Mouse (Mus musculus) lung, embryonic 16.5 days (tissue): ENCODE measurements around the gene Cd274. TPM values are rescaled to one million over a fixed set of nuclear protein-coding genes. Genes with fewer than 3 reads are reported as not detected.

Experiments
- ATAC-seq: fragments of 200-750 bp; cut with Nextera tagmentation; 2 replicates; pipeline ENCODE4 v1.8.0; 2017; ENCODE audit warnings: low read depth, mild to moderate bottlenecking, moderate library complexity
- H3K27ac ChIP-seq: fragments of 300-500 bp; sonication (generic); 2 replicates; pipeline ENCODE4 v1.5.1; 2014; ENCODE audit warnings: mild to moderate bottlenecking, control low read depth, low read length
- H3K27me3 ChIP-seq: fragments of 300-500 bp; sonication (generic); 2 replicates; pipeline ENCODE4 v1.6.1; 2014; ENCODE audit warnings: low read depth, low read length, mixed read lengths; ENCODE audit not compliant: control insufficient read depth, insufficient read depth
- H3K36me3 ChIP-seq: fragments of 300-500 bp; sonication (generic); 2 replicates; pipeline ENCODE4 v1.6.1; 2014; ENCODE audit warnings: low read length; ENCODE audit not compliant: control insufficient read depth, insufficient read depth
- H3K4me1 ChIP-seq: fragments of 300-500 bp; sonication (generic); replicated peaks from 2 replicates; pipeline ENCODE4 v1.6.1; 2014; ENCODE audit warnings: low read length, mixed read lengths; ENCODE audit not compliant: control insufficient read depth, insufficient read depth
- H3K4me2 ChIP-seq: fragments of 300-500 bp; sonication (generic); 2 replicates; pipeline ENCODE4 v1.6.1; 2014; ENCODE audit warnings: low read depth, low read length, control low read depth
- H3K4me3 ChIP-seq: fragments of 300-500 bp; sonication (generic); 2 replicates; pipeline ENCODE4 v1.5.1; 2014; ENCODE audit warnings: mild to moderate bottlenecking, low read length, control low read depth
- H3K9ac ChIP-seq: fragments of 300-500 bp; sonication (generic); 2 replicates; pipeline ENCODE4 v1.6.1; 2014; ENCODE audit warnings: low read length, control low read depth
- H3K9me3 ChIP-seq: fragments of 300-500 bp; sonication (generic); 2 replicates; pipeline ENCODE4 v1.6.1; 2016; ENCODE audit warnings: low read length; ENCODE audit not compliant: control insufficient read depth
- WGBS: fragments of 180-500 bp; shearing (Covaris S2); extraction: QIAGEN DNeasy Blood & Tissue Kit; methylation state at CpG from one replicate; pipeline ENCODE4 v1.1.7; 2014; 5-methylcytosine and 5-hydroxymethylcytosine counted together
- polyA plus RNA-seq: library from polyadenylated mRNA; unstranded; fragments of >200 nt; fragmentation: Nextera tagmentation; extraction: Ambion mirVana; gene quantifications from 2 replicates; pipeline ENCODE4 v1.2.1, GENCODE M21; 2015

The Cd274 gene
- polyA plus RNA-seq, 1 experiment from 2014 or later, result 0.28 TPM

DNA sequence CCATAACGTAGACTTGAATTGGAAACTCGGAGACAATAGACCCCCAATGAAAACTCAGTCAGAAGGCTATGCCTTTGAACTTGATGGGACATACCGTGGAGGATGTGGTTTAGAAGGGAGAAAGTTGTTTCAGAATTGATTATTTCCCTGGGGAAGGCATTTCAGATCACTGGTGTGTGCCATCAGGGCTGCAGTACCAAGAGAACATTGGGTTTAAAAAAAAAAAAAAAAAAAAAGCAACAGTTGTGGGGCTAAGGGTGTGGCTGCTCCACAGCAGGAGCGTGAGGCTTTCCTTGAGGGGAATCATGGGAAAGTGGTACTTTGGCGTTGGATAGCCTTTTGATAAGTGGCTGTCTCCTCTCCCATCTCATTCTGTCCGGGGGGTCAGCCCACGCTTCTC, 55.5 kb downstream of the Cd274 start:
- Histone ChIP-seq H3K9ac (no peak overlapping the region), H3K4me2 (no peak overlapping the region), H3K4me1 (peaks cover 7% of the 10 kb centered on the region), H3K9me3 (no peaks in the 10 kb centered on the region), H3K27me3 (no peaks in the 10 kb centered on the region), H3K4me3 (no peak overlapping the region), H3K36me3 (no peaks in the 10 kb centered on the region), H3K27ac (no peak overlapping the region)
- no peak for ATAC-seq
- 75% methylated on average over 7 of the region's 7 CpGs for WGBS

DNA sequence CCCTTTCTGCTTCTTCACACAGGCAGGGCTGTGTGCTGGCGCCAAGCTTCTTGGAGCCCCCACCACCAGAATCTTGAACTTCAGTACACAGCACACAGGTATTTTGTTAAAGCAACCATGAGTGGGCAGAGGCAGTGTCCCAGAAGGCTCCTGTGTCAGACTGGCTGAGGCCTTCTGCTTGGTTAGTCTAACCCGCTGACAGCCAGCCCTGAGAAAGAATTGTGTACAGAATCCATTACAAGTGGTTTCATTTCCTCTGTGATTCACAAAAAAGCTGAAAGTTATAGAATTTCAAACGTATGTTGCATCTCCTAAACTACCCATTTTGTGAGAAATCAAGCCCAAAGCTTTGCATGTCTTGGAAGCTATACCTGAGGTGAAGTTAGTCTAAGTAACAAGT, 63.3 kb downstream of the Cd274 start:
- no peak overlapping the region for H3K4me3 ChIP-seq
- no peaks in the 10 kb centered on the region for H3K27me3 ChIP-seq
- H3K9ac ChIP-seq, result no peak overlapping the region
- H3K4me2 ChIP-seq, result no peak overlapping the region
- no peaks in the 10 kb centered on the region for H3K4me1 ChIP-seq
- WGBS, result 75% methylated on average over 3 of the region's 3 CpGs
- no peaks in the 10 kb centered on the region for H3K36me3 ChIP-seq
- no peaks in the 10 kb centered on the region for H3K9me3 ChIP-seq
- ATAC-seq, result no peak
- H3K27ac ChIP-seq, result no peak overlapping the region

DNA sequence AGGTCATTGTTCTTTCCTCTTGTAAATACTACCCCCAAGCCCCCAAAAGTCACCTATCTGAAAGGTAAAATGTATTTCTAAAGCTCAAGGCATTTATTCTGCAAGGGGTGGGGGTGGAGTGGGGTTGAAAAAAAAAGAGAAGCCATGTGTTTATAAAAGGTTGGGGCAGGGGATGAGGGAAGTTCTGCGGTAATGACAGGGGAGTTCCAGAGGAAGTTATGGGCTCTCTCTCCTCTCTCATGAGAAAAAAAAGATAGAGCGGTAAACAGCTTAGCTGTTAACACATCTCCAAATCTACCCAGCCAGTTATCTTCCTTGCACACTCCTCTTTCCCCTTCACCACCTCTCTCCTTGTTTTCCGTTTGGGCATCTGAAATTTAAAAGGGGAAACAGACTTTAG, 63.7 kb downstream of the Cd274 start:
- H3K9me3 ChIP-seq, result no peaks in the 10 kb centered on the region
- no peaks in the 10 kb centered on the region for H3K4me1 ChIP-seq
- H3K9ac ChIP-seq, result no peak overlapping the region
- 49% methylated on average over 3 of the region's 3 CpGs for WGBS
- H3K27ac ChIP-seq, result no peak overlapping the region
- H3K4me2 ChIP-seq, result no peak overlapping the region
- no peaks in the 10 kb centered on the region for H3K36me3 ChIP-seq
- H3K4me3 ChIP-seq, result no peak overlapping the region
- no peaks in the 10 kb centered on the region for H3K27me3 ChIP-seq
- ATAC-seq, result no peak

DNA sequence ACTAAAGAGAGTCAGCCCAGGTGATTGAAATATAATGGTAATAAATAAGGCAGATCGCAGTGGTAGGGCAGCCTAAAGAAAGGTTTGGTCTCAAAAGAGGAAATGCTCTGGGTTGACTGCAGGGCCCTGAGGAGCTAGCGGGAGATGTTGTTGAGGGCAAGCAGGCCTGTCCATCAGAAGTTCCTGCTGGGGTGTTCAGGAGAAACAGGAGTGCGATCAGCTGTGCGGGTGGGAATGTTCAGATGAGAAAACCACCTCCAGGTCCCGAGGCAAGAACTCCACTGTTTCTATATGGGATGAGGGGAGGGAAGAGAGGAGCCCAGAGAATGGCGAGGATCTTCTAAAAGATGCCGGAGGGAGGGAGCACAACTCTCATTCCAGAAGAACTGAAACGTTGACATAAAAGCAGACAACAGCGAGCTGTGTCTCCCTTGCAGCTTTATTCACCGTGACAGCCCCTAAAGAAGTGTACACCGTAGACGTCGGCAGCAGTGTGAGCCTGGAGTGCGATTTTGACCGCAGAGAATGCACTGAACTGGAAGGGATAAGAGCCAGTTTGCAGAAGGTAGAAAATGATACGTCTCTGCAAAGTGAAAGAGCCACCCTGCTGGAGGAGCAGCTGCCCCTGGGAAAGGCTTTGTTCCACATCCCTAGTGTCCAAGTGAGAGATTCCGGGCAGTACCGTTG, 69.7 kb downstream of the Cd274 start:
- no peaks in the 10 kb centered on the region for H3K9me3 ChIP-seq
- H3K27ac ChIP-seq, result no peak overlapping the region
- no peak for ATAC-seq
- no peak overlapping the region for H3K4me2 ChIP-seq
- H3K9ac ChIP-seq, result no peak overlapping the region
- H3K4me3 ChIP-seq, result no peak overlapping the region
- WGBS, result 86% methylated on average over 18 of the region's 18 CpGs
- H3K4me1 ChIP-seq, result no peaks in the 10 kb centered on the region
- no peaks in the 10 kb centered on the region for H3K36me3 ChIP-seq
- H3K27me3 ChIP-seq, result no peaks in the 10 kb centered on the region

Other genes with a start within 250 kb of the Cd274 start
- gene Jak2, start 115.6 kb upstream of the Cd274 start, polyA plus RNA-seq, result 3.8 and 4.4 TPM in 2 replicates
- 1.0 and 2.9 TPM in 2 replicates for gene Insl6, start 42.1 kb upstream of the Cd274 start, polyA plus RNA-seq
- gene Rln1, start 32.8 kb upstream of the Cd274 start, polyA plus RNA-seq, result 0.14 TPM in 1 of 2 replicates, not detected in the other
- 56.0 and 61.2 TPM in 2 replicates for gene Plgrkt, start 65 bp upstream of the Cd274 start, polyA plus RNA-seq
- 0.21 TPM in 1 of 2 replicates, not detected in the other for gene Pdcd1lg2, start 43.5 kb downstream of the Cd274 start, polyA plus RNA-seq
- 12.3 and 13.5 TPM in 2 replicates for gene Ric1, start 154.8 kb downstream of the Cd274 start, polyA plus RNA-seq